Mouse (Mus musculus): ENCODE measurements around the gene Vmn2r124. TPM values are rescaled to one million over a fixed set of nuclear protein-coding genes. Genes with fewer than 3 reads are reported as not detected.
"Not testable (repeated sequence)": the region's sequence is repeated elsewhere in the genome, so short reads cannot be mapped to it uniquely, and the experiment has no call there.

Vmn2r124 gene
- polyA plus RNA-seq (2016; fragmentation: Nextera tagmentation; extraction: Ambion mirVana), result not detected in 2 replicates

GRCm38 (mm10) chr17:18049124-18049523 is at the start of gene Vmn2r124:
Vmn2r124 (plus strand) TSS chr17:18049424.
- Histone ChIP-seq H3K4me1 (no peaks in the 10 kb centered on the region), H3K27ac (no peak within 1 kb of the TSS), H3K4me2 (no peak within 1 kb of the TSS), H3K36me3 (no peaks in the 10 kb centered on the region), H3K4me3 (no peak within 1 kb of the TSS), H3K27me3 (replicated peaks) (no peaks in the 10 kb centered on the region), H3K9ac (no peak within 1 kb of the TSS), H3K9me3 (replicated peaks) (no peaks in the 10 kb centered on the region)
- 23% methylated on average over 2 of the region's 2 CpGs for WGBS (ENCODE audit: insufficient replicate concordance)
- ATAC-seq, result no peak

- 74% methylated on average over 1 of the region's 1 CpGs for WGBS (ENCODE audit: insufficient replicate concordance)
- no peak overlapping the region for H3K9ac ChIP-seq
These were observed 44.5 kb upstream of the Vmn2r124 start for GRCm38 (mm10) chr17:18004752-18005151.

GRCm38 (mm10) chr17:18021433-18021832 is 27.8 kb upstream of the Vmn2r124 start, which contains the start of gene Fpr-rs4:
Fpr-rs4 (plus strand) TSS chr17:18021733.
- 37% methylated on average over 2 of the region's 2 CpGs for WGBS (ENCODE audit: insufficient replicate concordance)
- Histone ChIP-seq H3K36me3 (no peaks in the 10 kb centered on the region), H3K4me1 (no peaks in the 10 kb centered on the region), H3K9ac (no peak within 1 kb of the TSS), H3K4me3 (no peak within 1 kb of the TSS), H3K27ac (no peak within 1 kb of the TSS), H3K4me2 (no peak within 1 kb of the TSS), H3K9me3 (replicated peaks) (no peaks in the 10 kb centered on the region), H3K27me3 (replicated peaks) (no peaks in the 10 kb centered on the region)
- no peak for ATAC-seq

More at GRCm38 (mm10) chr17:18004752-18005151, 44.5 kb upstream of the Vmn2r124 start:
- H3K4me1 ChIP-seq, result no peaks in the 10 kb centered on the region
- no peak for ATAC-seq
- no peaks in the 10 kb centered on the region for H3K27me3 ChIP-seq (replicated peaks)
- no peaks in the 10 kb centered on the region for H3K9me3 ChIP-seq (replicated peaks)
- no peaks in the 10 kb centered on the region for H3K36me3 ChIP-seq
- H3K27ac ChIP-seq, result no peak overlapping the region
- no peak overlapping the region for H3K4me2 ChIP-seq
- H3K4me3 ChIP-seq, result no peak overlapping the region

- H3K9me3 ChIP-seq (replicated peaks); H3K27me3 ChIP-seq (replicated peaks); H3K4me3 ChIP-seq; H3K4me1 ChIP-seq; H3K4me2 ChIP-seq; H3K36me3 ChIP-seq; H3K27ac ChIP-seq; H3K9ac ChIP-seq; ATAC-seq: not testable (repeated sequence)
These were observed 35.5 kb downstream of the Vmn2r124 start, which contains the start of gene Vmn2r91 for GRCm38 (mm10) chr17:18084716-18085115. Vmn2r91 (plus strand) TSS chr17:18085016.

- not testable (repeated sequence) for H3K36me3 ChIP-seq; H3K9ac ChIP-seq; ATAC-seq; H3K4me3 ChIP-seq; H3K27ac ChIP-seq; H3K4me1 ChIP-seq; H3K9me3 ChIP-seq (replicated peaks); H3K4me2 ChIP-seq; H3K27me3 ChIP-seq (replicated peaks)
- WGBS (ENCODE audit: insufficient replicate concordance), result 25% methylated on average over 1 of the region's 1 CpGs
These were observed 46.4 kb downstream of the Vmn2r124 start for GRCm38 (mm10) chr17:18095626-18096025.

GRCm38 (mm10) chr17:18102265-18102664 is 53.0 kb downstream of the Vmn2r124 start:
- H3K9me3 ChIP-seq (replicated peaks); H3K9ac ChIP-seq; ATAC-seq; H3K4me2 ChIP-seq; H3K4me1 ChIP-seq; H3K27ac ChIP-seq; H3K4me3 ChIP-seq; H3K36me3 ChIP-seq; H3K27me3 ChIP-seq (replicated peaks): not testable (repeated sequence)
- WGBS (ENCODE audit: insufficient replicate concordance), result 58% methylated on average over 3 of the region's 3 CpGs

Other genes with a start within 250 kb of the Vmn2r124 start
- gene Spaca6, start 222.3 kb upstream of the Vmn2r124 start, polyA plus RNA-seq (2016; fragmentation: Nextera tagmentation; extraction: Ambion mirVana), result 5.6 and 6.4 TPM in 2 replicates
- 0.13 and 0.14 TPM in 2 replicates for gene Has1, start 194.2 kb upstream of the Vmn2r124 start, polyA plus RNA-seq (2016; fragmentation: Nextera tagmentation; extraction: Ambion mirVana)
- 0.61 and 0.92 TPM in 2 replicates for gene Fpr1, start 165.5 kb upstream of the Vmn2r124 start, polyA plus RNA-seq (2016; fragmentation: Nextera tagmentation; extraction: Ambion mirVana)
- 0.25 and 0.32 TPM in 2 replicates for gene Fpr2, start 161.6 kb upstream of the Vmn2r124 start, polyA plus RNA-seq (2016; fragmentation: Nextera tagmentation; extraction: Ambion mirVana)
- not detected in 2 replicates for gene Fpr3, start 161.6 kb upstream of the Vmn2r124 start, polyA plus RNA-seq (2016; fragmentation: Nextera tagmentation; extraction: Ambion mirVana)
- not detected in 2 replicates for gene Fpr-rs4, start 27.7 kb upstream of the Vmn2r124 start, polyA plus RNA-seq (2016; fragmentation: Nextera tagmentation; extraction: Ambion mirVana)
- gene Vmn2r91, start 35.6 kb downstream of the Vmn2r124 start, polyA plus RNA-seq (2016; fragmentation: Nextera tagmentation; extraction: Ambion mirVana), result not detected in 2 replicates
- gene Vmn2r92, start 102.5 kb downstream of the Vmn2r124 start, polyA plus RNA-seq (2016; fragmentation: Nextera tagmentation; extraction: Ambion mirVana), result not detected in 2 replicates
- not detected in 2 replicates for gene Vmn2r94, start 228.3 kb downstream of the Vmn2r124 start, polyA plus RNA-seq (2016; fragmentation: Nextera tagmentation; extraction: Ambion mirVana)
- not detected in 2 replicates for gene Vmn2r93, start 248.7 kb downstream of the Vmn2r124 start, polyA plus RNA-seq (2016; fragmentation: Nextera tagmentation; extraction: Ambion mirVana)

Data from liver, embryonic 12.5 days (tissue).